Mouse (Mus musculus) heart, postnatal 0 days (tissue): ENCODE measurements at regions not wholly inside any gene's neighbourhood (a gene's known extent, or its start where the extent isn't known, plus 50 kb on each side); places are given as distances from the start of the nearest gene placed in this dataset.

Experiments
- CTCF ChIP-seq: IDR thresholded peaks from 2 replicates; pipeline ENCODE4 v1.5.1; 2016; ENCODE audit warnings: antibody characterized with exemption, control low read depth, low read depth
- EP300 ChIP-seq: IDR thresholded peaks from 2 replicates; pipeline ENCODE4 v1.6.1; 2016; ENCODE audit warnings: antibody characterized with exemption, low read depth

DNA sequence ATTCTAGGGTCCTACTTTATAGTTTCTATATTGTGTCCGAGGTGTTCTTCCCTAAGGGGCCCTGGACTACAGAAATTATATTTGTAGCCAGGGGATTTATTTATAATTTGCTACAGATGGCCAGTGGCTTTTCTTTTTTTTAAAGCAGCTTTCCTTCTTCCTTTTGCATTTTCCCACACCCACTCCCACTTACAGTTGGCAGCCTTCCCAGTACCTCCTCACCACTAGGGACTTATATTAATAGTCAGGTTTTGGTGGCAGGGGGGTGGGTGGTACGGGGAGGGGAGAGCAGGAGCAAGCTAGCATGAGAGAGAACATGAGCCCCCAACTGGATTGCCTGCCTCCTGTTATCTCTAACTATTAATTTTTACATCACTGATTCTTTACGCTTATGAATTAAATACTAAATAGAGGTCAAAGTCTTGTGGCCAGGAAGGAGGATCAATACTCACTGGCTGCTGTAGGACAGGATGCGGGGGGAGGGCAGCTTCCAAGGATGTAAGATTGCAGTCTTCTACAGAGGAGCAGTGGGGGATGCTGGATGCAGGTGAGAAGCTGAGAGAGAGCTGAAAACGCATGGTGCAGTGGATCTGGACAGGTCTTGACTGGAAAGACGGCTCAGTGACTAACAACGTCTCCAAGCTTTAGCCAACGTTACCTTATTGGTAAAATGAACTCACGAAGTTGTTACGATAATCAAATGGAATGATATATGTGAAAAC lies 202.6 kb downstream of the Kcnrg start:
- TF ChIP-seq CTCF (no peak), EP300 (no peak)
